ENCODE assay signal across 16 mouse cellular contexts in the genomic region with DNA sequence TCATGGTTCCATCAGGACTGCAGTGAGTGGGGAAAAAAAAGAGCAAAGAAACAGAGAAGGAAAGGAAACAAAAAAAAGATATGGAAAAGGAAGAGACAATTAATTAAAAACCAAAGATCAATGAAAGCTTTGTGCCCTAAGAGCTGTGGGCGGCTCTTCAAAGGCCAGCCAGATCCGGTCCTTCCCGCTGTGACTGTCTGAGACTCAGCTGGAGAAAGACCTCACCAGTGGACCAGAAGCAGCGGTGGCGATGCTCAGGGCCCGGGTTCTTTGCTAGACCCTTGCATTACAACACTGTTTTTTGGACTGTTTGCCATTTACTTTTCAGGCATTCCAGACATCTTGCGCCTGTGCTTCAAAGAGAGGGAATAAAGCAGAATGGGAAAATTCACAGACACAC. TPM values are rescaled to one million over a fixed set of nuclear protein-coding genes. Genes with fewer than 3 reads are reported as not detected.
DNase-seq lines count a peak whose midpoint lies in the region; ATAC-seq and TF ChIP-seq lines count a peak whose summit lies in the region.
"Had no signal": no experiment of that assay in that cellular context is flagged by ENCODE, and none has a peak within 500 bp of the region (broad histone marks: within the 10 kb centered on the region; RNA-seq: fewer than 3 reads in every experiment).

No protein-coding gene starts in this region.

- H3K36me3 ChIP-seq in lung, embryonic 14.5 days (ENCODE audit: insufficient read depth): no peaks in the 10 kb centered on the region
- no peaks in the 10 kb centered on the region for H3K36me3 ChIP-seq in embryonic facial prominence, embryonic 11.5 days (replicated peaks; ENCODE audit: control insufficient read depth, insufficient read depth, low read depth, low read length)
- no peaks in the 10 kb centered on the region for H3K36me3 ChIP-seq in neural tube, embryonic 15.5 days
- no peaks in the 10 kb centered on the region for H3K36me3 ChIP-seq in lung, postnatal 0 days (ENCODE audit: insufficient read depth, low read length)
- H3K36me3 ChIP-seq: embryonic facial prominence, embryonic 15.5 days; limb, embryonic 13.5 days; liver, embryonic 15.5 days had no signal

- H3K4me1 ChIP-seq in lung, embryonic 14.5 days (ENCODE audit: insufficient read depth): 0 out of 2 replicates have a peak, but pooled peaks cover 8% of the 10 kb centered on the region
- H3K4me1 ChIP-seq in embryonic facial prominence, embryonic 11.5 days (ENCODE audit: control insufficient read depth, insufficient read depth, low read length): no peaks in the 10 kb centered on the region; the same call in 1 of the 2 replicates
- H3K4me1 ChIP-seq in neural tube, embryonic 15.5 days: peaks cover 26% of the 10 kb centered on the region
- no peaks in the 10 kb centered on the region for H3K4me1 ChIP-seq in lung, postnatal 0 days (ENCODE audit: insufficient read depth, low read depth, low read length)
- H3K4me1 ChIP-seq: liver, embryonic 15.5 days had no signal

- no peak overlapping the region for H3K4me2 ChIP-seq in lung, embryonic 14.5 days
- no peak overlapping the region for H3K4me2 ChIP-seq in embryonic facial prominence, embryonic 11.5 days (ENCODE audit: low read depth, low read length)
- no peak overlapping the region for H3K4me2 ChIP-seq in neural tube, embryonic 15.5 days
- no peak overlapping the region for H3K4me2 ChIP-seq in lung, postnatal 0 days (replicated peaks; ENCODE audit: low read depth, low read length)
- H3K4me2 ChIP-seq: embryonic facial prominence, embryonic 15.5 days; limb, embryonic 13.5 days; liver, embryonic 15.5 days had no signal

- no peaks in the 10 kb centered on the region for H3K27me3 ChIP-seq in lung, embryonic 14.5 days (ENCODE audit: insufficient read depth, low read length)
- no peaks in the 10 kb centered on the region for H3K27me3 ChIP-seq in embryonic facial prominence, embryonic 11.5 days (ENCODE audit: control insufficient read depth, insufficient read depth, low read length)
- no peaks in the 10 kb centered on the region for H3K27me3 ChIP-seq in neural tube, embryonic 15.5 days (replicated peaks)
- H3K27me3 ChIP-seq in lung, postnatal 0 days (replicated peaks; ENCODE audit: insufficient read depth, low read length): no peaks in the 10 kb centered on the region
- H3K27me3 ChIP-seq: embryonic facial prominence, embryonic 15.5 days; limb, embryonic 13.5 days; liver, embryonic 15.5 days had no signal

- H3K9me3 ChIP-seq in lung, embryonic 14.5 days (ENCODE audit: low read depth, low read length): no peaks in the 10 kb centered on the region
- no peaks in the 10 kb centered on the region for H3K9me3 ChIP-seq in embryonic facial prominence, embryonic 11.5 days (replicated peaks; ENCODE audit: control insufficient read depth, low read length)
- H3K9me3 ChIP-seq in neural tube, embryonic 15.5 days (replicated peaks): no peaks in the 10 kb centered on the region
- no peaks in the 10 kb centered on the region for H3K9me3 ChIP-seq in lung, postnatal 0 days (ENCODE audit: low read length)
- H3K9me3 ChIP-seq: embryonic facial prominence, embryonic 15.5 days; limb, embryonic 13.5 days; liver, embryonic 15.5 days had no signal

- no peak overlapping the region for H3K9ac ChIP-seq in lung, embryonic 14.5 days
- no peak overlapping the region for H3K9ac ChIP-seq in embryonic facial prominence, embryonic 11.5 days (replicated peaks; ENCODE audit: low read length)
- H3K9ac ChIP-seq in neural tube, embryonic 15.5 days (replicated peaks): no peak overlapping the region
- no peak overlapping the region for H3K9ac ChIP-seq in lung, postnatal 0 days (replicated peaks; ENCODE audit: low read depth)
- H3K9ac ChIP-seq: embryonic facial prominence, embryonic 15.5 days; limb, embryonic 13.5 days; liver, embryonic 15.5 days had no signal

- TF ChIP-seq CTCF in lung, embryonic 14.5 days (IDR thresholded peaks at IDR 0.05; ENCODE audit: low read depth): no peak
- TF ChIP-seq CTCF in lung, postnatal 0 days (IDR thresholded peaks at IDR 0.05): no peak

- no peak overlapping the region for H3K27ac ChIP-seq in lung, embryonic 14.5 days (ENCODE audit: low read depth)
- no peak overlapping the region for H3K27ac ChIP-seq in embryonic facial prominence, embryonic 11.5 days (replicated peaks; ENCODE audit: low read depth, low read length)
- H3K27ac ChIP-seq in neural tube, embryonic 15.5 days (replicated peaks): 0 out of 2 replicates have a peak overlapping the region, but pooled peaks have one; percentile 18
- H3K27ac ChIP-seq in lung, postnatal 0 days (ENCODE audit: low read length): no peak overlapping the region
- H3K27ac ChIP-seq: embryonic facial prominence, embryonic 15.5 days; gastrocnemius, adult 2 months; heart, adult 2 months; limb, embryonic 13.5 days; liver, embryonic 15.5 days; macrophage had no signal

- no peak for TF ChIP-seq EP300 in lung, postnatal 0 days (IDR thresholded peaks at IDR 0.05)

- 41% methylated on average over 7 of the region's 7 CpGs for WGBS in lung, embryonic 14.5 days
- WGBS in embryonic facial prominence, embryonic 11.5 days: 33% methylated on average over 7 of the region's 7 CpGs
- 33% methylated on average over 7 of the region's 7 CpGs for WGBS in neural tube, embryonic 15.5 days
- WGBS in lung, postnatal 0 days: 37% methylated on average over 7 of the region's 7 CpGs

- DNase-seq in lung, embryonic 14.5 days: peak; percentile 48
- no peak for DNase-seq in lung, postnatal 36 days
- DNase-seq in R1 (ENCODE audit: low read depth, low spot score): peak; percentile 71
- DNase-seq in embryonic facial prominence, embryonic 11.5 days (ENCODE audit: low spot score): peak; percentile 9
- no peak for DNase-seq in thymus, adult 18-20 months
- no peak for DNase-seq in lung, postnatal 0 days (ENCODE audit: low spot score)
- DNase-seq: cerebellum, postnatal 25 days; gastrocnemius, adult 2 months; heart, adult 2 months; kidney, adult 8-10 months had no signal

- H3K4me3 ChIP-seq in lung, embryonic 14.5 days (ENCODE audit: low read depth, low read length): no peak overlapping the region
- H3K4me3 ChIP-seq in embryonic facial prominence, embryonic 11.5 days (ENCODE audit: low read depth, low read length): no peak overlapping the region
- H3K4me3 ChIP-seq in neural tube, embryonic 15.5 days (replicated peaks): no peak overlapping the region
- no peak overlapping the region for H3K4me3 ChIP-seq in lung, postnatal 0 days (ENCODE audit: low read depth, low read length)
- H3K4me3 ChIP-seq: embryonic facial prominence, embryonic 15.5 days; gastrocnemius, adult 2 months; heart, adult 2 months; limb, embryonic 13.5 days; liver, embryonic 15.5 days had no signal

- ATAC-seq in lung, embryonic 14.5 days (ENCODE audit: insufficient read depth): no peak
- ATAC-seq in embryonic facial prominence, embryonic 11.5 days (replicated peaks; ENCODE audit: insufficient number of reproducible peaks, low FRiP score, low TSS enrichment, low read depth): no peak
- ATAC-seq in neural tube, embryonic 15.5 days (ENCODE audit: low FRiP score): no peak
- ATAC-seq in lung, postnatal 0 days: no peak
- ATAC-seq: forebrain, embryonic 16.5 days had no signal

RNA-seq across cellular contexts. Expression of a gene that starts 14.1 kb away (rescaled TPM):
- not detected in 2 replicates for polyA plus RNA-seq in lung, embryonic 14.5 days (2014; fragmentation: Nextera tagmentation; extraction: Ambion mirVana)
- 13.2 and 13.5 TPM in 2 replicates for polyA plus RNA-seq in embryonic facial prominence, embryonic 11.5 days (2014; fragmentation: Nextera tagmentation; extraction: Ambion mirVana)
- polyA plus RNA-seq in neural tube, embryonic 15.5 days (2015; fragmentation: Nextera tagmentation; extraction: Ambion mirVana): 48.8 and 54.0 TPM in 2 replicates
- 0.96 and 2.1 TPM in 2 replicates for polyA plus RNA-seq in lung, postnatal 0 days (2015; fragmentation: Nextera tagmentation; extraction: Ambion mirVana)
- polyA plus RNA-seq: liver, embryonic 15.5 days had no signal

RNA-seq across cellular contexts. Expression of a gene that starts 25.4 kb away (rescaled TPM):
- polyA plus RNA-seq in lung, embryonic 14.5 days (2014; fragmentation: Nextera tagmentation; extraction: Ambion mirVana): 102 and 104 TPM in 2 replicates
- 89.5 and 98.4 TPM in 2 replicates for polyA plus RNA-seq in embryonic facial prominence, embryonic 11.5 days (2014; fragmentation: Nextera tagmentation; extraction: Ambion mirVana)
- polyA plus RNA-seq in neural tube, embryonic 15.5 days (2015; fragmentation: Nextera tagmentation; extraction: Ambion mirVana): 121 and 123 TPM in 2 replicates
- polyA plus RNA-seq in lung, postnatal 0 days (2015; fragmentation: Nextera tagmentation; extraction: Ambion mirVana): 143 and 160 TPM in 2 replicates

Comparison
In these comparisons a context has a peak if more than half of its experiments do, and no peak if none do; other contexts are left out.
1. DNase-seq: peak in lung, embryonic 14.5 days (single experiment), R1 (single experiment) and embryonic facial prominence, embryonic 11.5 days (single experiment); none in lung, postnatal 36 days (single experiment), thymus, adult 18-20 months (0 of 2) and lung, postnatal 0 days (single experiment).